Mouse (Mus musculus): ENCODE data around the gene Aarsd1. TPM values are rescaled to one million over a fixed set of nuclear protein-coding genes. Genes with fewer than 3 reads are reported as not detected.
"Not testable (repeated sequence)": the region's sequence is repeated elsewhere in the genome, so short reads cannot be mapped to it uniquely, and the experiment has no call there.

The Aarsd1 gene
- 10 to 100 TPM; 29.9 to 31.1 TPM for total RNA-seq (2021)
- long read RNA-seq, experiment 1, transcript Aarsd1-201 (12 exons, 1,516 nt) = major isoform, 32 of 39 reads
- long read RNA-seq, experiment 1, partial matches to known transcripts = 2 of 39 reads
- long read RNA-seq, experiment 1, other reads (novel, unspliced or antisense) = 5 of 39 reads
- long read RNA-seq, experiment 2, transcript Aarsd1-201 (12 exons, 1,516 nt) = major isoform, 57 of 65 reads
- long read RNA-seq, experiment 2, partial matches to known transcripts = 2 of 65 reads
- long read RNA-seq, experiment 2, other reads (novel, unspliced or antisense) = 6 of 65 reads

- peak; percentile 72 to 88 for DNase-seq (ENCODE audit: low spot score in 2 of 2)
Observed at GRCm38 (mm10) chr11:101417101-101417855, at the start of gene Aarsd1. TSS of gene Aarsd1 (minus strand) at chr11:101417615.

GRCm38 (mm10) chr11:101466552-101466950, 49.1 kb upstream of the Aarsd1 start:
- not testable (repeated sequence) for DNase-seq (ENCODE audit: low spot score in 2 of 2)

- peak; percentile 41 to 53 for DNase-seq (ENCODE audit: low spot score in 2 of 2)
Observed at GRCm38 (mm10) chr11:101465869-101466551, 48.6 kb upstream of the Aarsd1 start, which contains the start of gene Vat1. TSS of gene Vat1 (minus strand) at chr11:101466230.

GRCm38 (mm10) chr11:101465101-101465868, 47.9 kb upstream of the Aarsd1 start:
- peak in 1 of 2 experiments; percentile 48 for DNase-seq (ENCODE audit: low spot score in 2 of 2)

GRCm38 (mm10) chr11:101464211-101465100, 47.0 kb upstream of the Aarsd1 start, which contains the start of gene Rnd2:
TSS of gene Rnd2 (plus strand) at chr11:101464999.
- DNase-seq (ENCODE audit: low spot score in 2 of 2) = no peak

GRCm38 (mm10) chr11:101462583-101463440, 45.4 kb upstream of the Aarsd1 start:
- no peak for DNase-seq (ENCODE audit: low spot score in 2 of 2)

- no peak for DNase-seq (ENCODE audit: low spot score in 2 of 2)
Observed at GRCm38 (mm10) chr11:101462141-101462540, 44.7 kb upstream of the Aarsd1 start.

GRCm38 (mm10) chr11:101460321-101460720, 42.9 kb upstream of the Aarsd1 start:
- DNase-seq (ENCODE audit: low spot score in 2 of 2) = no peak

GRCm38 (mm10) chr11:101459716-101460115, 42.3 kb upstream of the Aarsd1 start:
- no peak for DNase-seq (ENCODE audit: low spot score in 2 of 2)

GRCm38 (mm10) chr11:101458217-101458616, 40.8 kb upstream of the Aarsd1 start:
- no peak for DNase-seq (ENCODE audit: low spot score in 2 of 2)

GRCm38 (mm10) chr11:101457631-101458030, 40.2 kb upstream of the Aarsd1 start:
- DNase-seq (ENCODE audit: low spot score in 2 of 2) = no peak

- DNase-seq (ENCODE audit: low spot score in 2 of 2) = no peak
Observed at GRCm38 (mm10) chr11:101455627-101456026, 38.2 kb upstream of the Aarsd1 start.

- no peak for DNase-seq (ENCODE audit: low spot score in 2 of 2)
Observed at GRCm38 (mm10) chr11:101454702-101455101, 37.3 kb upstream of the Aarsd1 start.

GRCm38 (mm10) chr11:101452093-101452774, 34.8 kb upstream of the Aarsd1 start:
- DNase-seq (ENCODE audit: low spot score in 2 of 2) = no peak

- no peak for DNase-seq (ENCODE audit: low spot score in 2 of 2)
Observed at GRCm38 (mm10) chr11:101451536-101451935, 34.1 kb upstream of the Aarsd1 start.

GRCm38 (mm10) chr11:101450394-101450793, 33.0 kb upstream of the Aarsd1 start:
- no peak for DNase-seq (ENCODE audit: low spot score in 2 of 2)

- not testable (repeated sequence) for DNase-seq (ENCODE audit: low spot score in 2 of 2)
Observed at GRCm38 (mm10) chr11:101449596-101449995, 32.2 kb upstream of the Aarsd1 start.

GRCm38 (mm10) chr11:101448899-101449298, 31.5 kb upstream of the Aarsd1 start:
- no peak for DNase-seq (ENCODE audit: low spot score in 2 of 2)
